Mouse (Mus musculus): ENCODE data around the gene Gm10300. TPM values are rescaled to one million over a fixed set of nuclear protein-coding genes. Genes with fewer than 3 reads are reported as not detected.

Gm10300 gene
- total RNA-seq, 2 experiments from 2014 or later, result not detected

DNA sequence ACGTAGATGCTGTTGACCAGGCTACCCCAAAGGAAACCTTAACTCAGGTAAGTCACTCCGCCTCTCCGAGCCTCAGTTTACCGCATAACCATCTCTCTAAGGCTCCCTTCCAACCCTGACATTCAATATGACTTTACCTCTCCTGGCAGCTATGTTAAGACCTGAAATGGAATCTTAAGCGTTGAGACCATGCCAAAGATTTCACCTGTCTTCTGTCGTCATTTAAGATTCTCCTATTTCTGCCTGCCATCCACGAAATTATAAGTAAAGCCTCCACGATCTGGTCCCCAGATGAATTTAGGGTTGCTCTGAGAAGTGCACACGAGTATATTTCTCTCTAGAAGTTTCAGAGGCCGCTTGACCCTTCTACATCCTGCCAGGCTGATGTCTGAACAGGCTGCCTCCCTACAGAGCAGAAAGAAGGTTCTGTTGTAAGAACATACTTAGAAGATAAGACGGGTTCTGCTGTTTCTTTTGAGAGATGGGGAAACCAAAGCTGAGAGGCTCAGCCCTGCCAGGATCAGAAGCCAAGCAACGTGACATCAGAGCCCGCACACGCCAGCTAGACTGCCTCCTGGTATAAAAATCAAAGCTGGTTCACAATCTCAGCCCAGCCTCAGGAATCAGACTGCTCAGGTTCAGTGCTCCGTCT, 24.8 kb upstream of the Gm10300 start:
- DNase-seq, result no peak
- intact Hi-C loops (cut with DNase I), result no loop called here

- intact Hi-C loops (cut with DNase I), result no loop called here
- DNase-seq, result no peak
Observed at GRCm38 (mm10) chr4:132051321-132052275, 22.9 kb upstream of the Gm10300 start.

- no peak for DNase-seq
- intact Hi-C loops (cut with DNase I), result no loop called here
Observed at GRCm38 (mm10) chr4:132057311-132057710, 17.2 kb upstream of the Gm10300 start.

DNA sequence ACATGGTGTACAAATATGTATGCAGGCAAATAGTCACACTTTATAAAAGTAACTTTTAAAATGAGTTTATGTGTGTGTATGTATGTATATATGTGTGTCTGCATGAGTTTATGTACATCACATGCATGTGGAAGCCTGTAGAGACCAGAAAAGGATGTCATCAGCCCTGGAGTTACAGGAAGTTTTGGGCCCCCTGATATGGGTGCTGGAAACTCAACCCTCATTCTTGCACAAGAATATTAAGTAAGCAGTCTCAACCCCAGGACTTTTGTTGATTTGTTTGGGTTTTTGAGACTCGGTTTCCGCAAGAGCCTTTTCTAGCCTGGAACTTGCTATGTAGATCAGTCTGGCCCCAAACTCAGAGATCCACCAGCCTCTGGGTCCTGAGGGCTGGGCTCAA, 15.0 kb upstream of the Gm10300 start:
- no peak for DNase-seq
- intact Hi-C loops (cut with DNase I), result no loop called here

- no peak for DNase-seq
- intact Hi-C loops (cut with DNase I), result no loop called here
Observed at GRCm38 (mm10) chr4:132060040-132060832, 14.3 kb upstream of the Gm10300 start.

- intact Hi-C loops (cut with DNase I), result no loop called here
- DNase-seq, result no peak
Observed at GRCm38 (mm10) chr4:132062289-132062688, 12.2 kb upstream of the Gm10300 start.

DNA sequence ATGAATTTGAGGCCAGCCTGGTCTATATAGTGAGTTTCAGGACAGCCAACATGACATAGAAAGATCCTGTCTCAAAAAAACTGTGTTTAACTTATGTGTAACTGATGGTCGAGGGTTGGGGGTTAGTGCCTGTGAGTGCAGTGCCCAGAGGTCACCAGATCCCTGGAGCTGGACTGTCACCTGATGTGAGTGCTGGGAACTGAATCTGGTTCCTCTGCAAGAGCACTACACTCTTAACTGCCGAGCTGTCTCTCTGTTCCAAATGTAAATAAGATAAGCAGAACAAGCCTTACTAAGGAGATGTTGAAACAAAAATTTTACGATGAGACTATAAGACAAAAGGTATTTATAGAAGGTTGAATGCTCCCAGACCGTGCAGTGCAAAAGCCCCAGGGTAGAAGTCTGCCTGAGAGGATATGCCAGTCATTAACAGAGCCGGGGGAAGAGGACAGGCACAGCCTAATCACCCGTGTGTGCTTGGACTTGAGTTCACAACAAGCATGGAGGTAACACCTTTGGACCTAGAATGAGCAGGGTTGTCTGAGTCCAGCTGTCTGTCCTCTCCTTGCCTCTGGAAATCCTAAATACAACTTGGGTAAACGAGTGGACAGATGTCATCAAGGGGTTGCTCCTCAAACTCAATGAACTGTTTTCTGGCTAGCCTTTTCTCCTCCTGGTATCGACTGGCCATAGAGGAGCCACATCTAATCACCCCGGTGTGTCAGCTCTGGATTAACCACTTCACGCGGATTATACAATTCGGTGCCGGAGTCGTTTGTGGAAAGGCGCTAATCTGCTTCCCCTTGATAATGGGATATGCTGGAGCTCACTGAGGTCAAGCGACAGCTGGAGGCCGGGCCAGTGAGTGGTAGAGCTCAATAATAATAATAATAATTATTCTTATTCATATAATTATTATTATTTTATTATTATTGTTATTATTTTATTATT, 11.3 kb upstream of the Gm10300 start:
- no peak for DNase-seq
- intact Hi-C loops (cut with DNase I), result no loop called here

GRCm38 (mm10) chr4:132064550-132064949, 9.9 kb upstream of the Gm10300 start:
- intact Hi-C loops (cut with DNase I), result no loop called here
- DNase-seq, result no peak

GRCm38 (mm10) chr4:132065578-132065977, 8.9 kb upstream of the Gm10300 start:
- no peak for DNase-seq
- intact Hi-C loops (cut with DNase I), result no loop called here

GRCm38 (mm10) chr4:132066101-132066773, 8.3 kb upstream of the Gm10300 start:
- intact Hi-C loops (cut with DNase I), result no loop called here
- peak; percentile 26 to 71 for DNase-seq

DNA sequence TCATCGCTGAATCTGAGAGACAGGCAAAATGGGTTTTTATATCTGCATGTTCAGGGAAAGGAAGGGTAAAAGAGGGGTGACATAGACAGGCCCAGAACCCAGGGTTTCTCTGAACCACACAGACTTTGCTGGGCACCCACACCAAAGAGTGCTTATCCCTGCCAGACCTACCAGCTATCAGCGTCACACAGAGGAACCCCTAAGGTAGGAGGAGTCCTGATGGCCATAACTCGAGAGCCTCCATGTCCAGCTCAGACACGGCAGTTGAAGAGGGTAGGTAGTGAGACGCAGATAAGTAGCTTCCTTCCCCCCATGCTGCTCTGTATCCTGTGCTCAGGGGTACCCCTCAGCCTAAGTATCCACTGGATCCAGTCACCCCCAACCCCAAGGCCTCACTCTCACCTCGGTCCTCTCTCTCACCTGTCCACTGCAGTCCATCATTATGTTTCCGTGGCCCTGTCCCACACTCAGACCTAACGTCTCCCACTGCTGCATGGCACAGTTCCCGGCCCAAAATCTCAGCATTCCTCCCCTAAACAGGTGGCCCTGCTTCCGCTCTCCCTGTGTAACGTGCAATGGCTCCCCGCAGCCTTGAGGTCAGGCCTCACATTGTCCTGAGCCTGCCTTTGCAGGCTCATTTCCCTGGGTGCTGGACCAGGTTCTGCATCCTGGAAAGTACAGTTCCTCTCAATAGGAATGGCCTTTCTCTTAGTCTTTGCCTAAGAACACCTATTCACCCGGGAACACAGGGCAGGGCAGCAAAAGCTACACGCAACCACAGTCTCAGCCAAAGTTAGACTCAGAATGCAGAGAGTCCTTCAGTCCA, 7.2 kb upstream of the Gm10300 start:
- no peak for DNase-seq
- intact Hi-C loops (cut with DNase I), result no loop called here

DNA sequence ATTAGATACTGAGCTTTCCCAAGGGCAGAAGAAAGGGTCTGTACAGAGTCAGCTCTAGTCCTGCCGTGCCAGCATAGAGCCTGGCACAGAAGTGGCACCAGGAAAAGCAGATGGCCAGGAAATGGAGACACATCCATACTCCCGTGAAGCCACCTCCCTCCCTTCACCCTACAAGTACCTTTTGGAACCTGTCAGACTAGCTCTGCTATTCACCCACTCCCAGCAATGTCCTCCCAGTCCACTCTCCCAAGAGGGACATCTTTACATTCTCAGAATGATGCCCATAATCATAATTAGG, 6.6 kb upstream of the Gm10300 start:
- intact Hi-C loops (cut with DNase I), result no loop called here
- no peak for DNase-seq

- intact Hi-C loops (cut with DNase I), result no loop called here
- no peak for DNase-seq
Observed at GRCm38 (mm10) chr4:132071674-132072073, 2.8 kb upstream of the Gm10300 start.

GRCm38 (mm10) chr4:132072156-132072555, 2.3 kb upstream of the Gm10300 start:
- intact Hi-C loops (cut with DNase I), result no loop called here

GRCm38 (mm10) chr4:132072946-132073345, 1.6 kb upstream of the Gm10300 start:
- intact Hi-C loops (cut with DNase I), result no loop called here
- DNase-seq, result peak; percentile 51 to 62

More at GRCm38 (mm10) chr4:132072156-132072555, 2.3 kb upstream of the Gm10300 start:
- no peak for DNase-seq

GRCm38 (mm10) chr4:132074933-132075769, 654 bp downstream of the Gm10300 start, which contains the start of gene Epb41:
Gene Epb41, minus strand, starts transcription at chr4:132075321.
- peak; percentile 97 to 99 for DNase-seq
- intact Hi-C loops (cut with DNase I), result loop anchor here (1.0 to 5.0 kb wide), 4 partner anchors 27 to 213 kb away; no protein-coding TSS in a partner anchor

GRCm38 (mm10) chr4:132075796-132076195, 1.3 kb downstream of the Gm10300 start:
- intact Hi-C loops (cut with DNase I), result loop anchor here (5.0 kb wide), 3 partner anchors 38 to 213 kb away; no protein-coding TSS in a partner anchor
- DNase-seq, result no peak
